Comparison of ENCODE assay signal across 22 mouse cellular contexts in the genomic region with DNA sequence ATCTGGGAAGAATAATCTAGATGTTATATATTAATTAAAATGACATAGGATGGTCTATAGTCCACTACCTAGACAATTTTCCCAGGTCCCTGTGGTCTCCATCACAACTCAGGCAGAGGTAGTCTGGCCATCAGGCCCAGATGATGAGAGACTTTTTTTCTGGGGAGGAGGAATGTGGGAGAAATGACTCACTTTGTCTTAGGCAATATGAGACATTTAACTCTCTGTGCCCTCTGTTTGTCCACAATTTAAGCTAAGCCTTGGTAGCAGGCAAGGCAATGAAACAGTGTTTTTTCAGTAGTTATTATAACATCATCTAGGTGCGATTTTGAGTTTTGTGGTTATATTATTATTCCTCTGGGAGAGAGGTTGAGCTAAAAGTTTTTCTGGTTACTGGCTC. TPM values are rescaled to one million over a fixed set of nuclear protein-coding genes. Genes with fewer than 3 reads are reported as not detected.
"Had no signal": no experiment of that assay in that cellular context is flagged by ENCODE, and none has a peak within 500 bp of the region (broad histone marks: within the 10 kb centered on the region; RNA-seq: fewer than 3 reads in every experiment).

No protein-coding gene starts in this region.

- ATAC-seq: midbrain, embryonic 16.5 days had no signal

- DNase-seq: lung, adult 18-20 months; lung, embryonic 14.5 days; lung, postnatal 10 days; lung, postnatal 4 days; midbrain, embryonic 14.5 days; retina, postnatal 1 day; right cerebral cortex, adult 18-20 months; right cerebral cortex, postnatal 25 days; right cerebral cortex, postnatal 4 days; spleen, adult 18-20 months; thymus, adult 18-20 months; thymus, postnatal 14 days; thymus, postnatal 36 days had no signal

- H3K27me3 ChIP-seq: midbrain, embryonic 12.5 days; neural tube, embryonic 13.5 days; neural tube, embryonic 15.5 days had no signal

- H3K4me3 ChIP-seq: midbrain, embryonic 10.5 days; midbrain, embryonic 12.5 days; neural tube, embryonic 13.5 days; neural tube, embryonic 15.5 days had no signal

- H3K36me3 ChIP-seq: midbrain, embryonic 10.5 days; midbrain, embryonic 12.5 days; neural tube, embryonic 13.5 days; neural tube, embryonic 15.5 days had no signal

RNA-seq across cellular contexts. Expression of a gene that starts 48.0 kb away (rescaled TPM):
- total RNA-seq: megakaryocyte, adult 5-6 weeks; megakaryocyte-erythroid progenitor cell, adult 5-6 weeks had no signal
- polyA plus RNA-seq: lung, embryonic 14.5 days; neural tube, embryonic 11.5 days; neural tube, embryonic 13.5 days; neural tube, embryonic 15.5 days; stomach, embryonic 14.5 days had no signal

RNA-seq across cellular contexts. Expression of a gene that starts 58.1 kb away (rescaled TPM):
- total RNA-seq: megakaryocyte, adult 5-6 weeks; megakaryocyte-erythroid progenitor cell, adult 5-6 weeks had no signal
